Mouse (Mus musculus) stomach, postnatal 0 days (tissue): ENCODE results near the gene Ston1. TPM values are rescaled to one million over a fixed set of nuclear protein-coding genes. Genes with fewer than 3 reads are reported as not detected.

Experiments used
- ATAC-seq: fragments of 200-750 bp; cut with Nextera tagmentation; 2 replicates; pipeline ENCODE4 v1.8.0; 2017; ENCODE audit not compliant: low FRiP score, low TSS enrichment
- DNase-seq: peaks from one replicate; pipeline ENCODE4 v3.0.0-alpha.2; 2016; ENCODE audit warnings: low spot score
- H3K27ac ChIP-seq: fragments of 300-500 bp; sonication (generic); replicated peaks from 2 replicates; pipeline ENCODE4 v1.5.1; 2014; ENCODE audit warnings: mild to moderate bottlenecking, control low read depth
- H3K27me3 ChIP-seq: fragments of 300-500 bp; sonication (generic); 2 replicates; pipeline ENCODE4 v1.6.1; 2014; ENCODE audit warnings: low read length; ENCODE audit not compliant: control insufficient read depth, insufficient read depth
- H3K36me3 ChIP-seq: fragments of 300-500 bp; sonication (generic); 2 replicates; pipeline ENCODE4 v1.6.1; 2014; ENCODE audit warnings: low read length, mixed read lengths; ENCODE audit not compliant: control insufficient read depth, insufficient read depth
- H3K4me1 ChIP-seq: fragments of 300-500 bp; sonication (generic); replicated peaks from 2 replicates; pipeline ENCODE4 v1.6.1; 2014; ENCODE audit warnings: antibody characterized with exemption; ENCODE audit not compliant: control insufficient read depth, insufficient read depth
- H3K4me2 ChIP-seq: fragments of 300-500 bp; sonication (generic); replicated peaks from 2 replicates; pipeline ENCODE4 v1.6.1; 2014; ENCODE audit warnings: low read depth, mild to moderate bottlenecking, control low read depth, moderate library complexity
- H3K4me3 ChIP-seq: fragments of 300-500 bp; sonication (generic); 2 replicates; pipeline ENCODE4 v1.5.1; 2014; ENCODE audit warnings: low read depth, low read length, control low read depth
- H3K9ac ChIP-seq: fragments of 300-500 bp; sonication (generic); 2 replicates; pipeline ENCODE4 v1.6.1; 2014; ENCODE audit warnings: mild to moderate bottlenecking, low read length, control low read depth, mixed read lengths
- H3K9me3 ChIP-seq: fragments of 300-500 bp; sonication (generic); 2 replicates; pipeline ENCODE4 v1.6.1; 2016; ENCODE audit warnings: low read length; ENCODE audit not compliant: control insufficient read depth
- CTCF ChIP-seq: IDR thresholded peaks from 2 replicates; pipeline ENCODE4 v1.5.1; 2016; ENCODE audit warnings: antibody characterized with exemption, low read depth, mild to moderate bottlenecking, moderate library complexity
- EP300 ChIP-seq: optimal IDR thresholded peaks from 2 replicates; pipeline ENCODE3; 2016; ENCODE audit warnings: antibody characterized with exemption
- WGBS: fragments of 180-500 bp; shearing (Covaris S2); extraction: QIAGEN DNeasy Blood & Tissue Kit; methylation state at CpG from one replicate; pipeline ENCODE4 v1.1.7; 2014; 5-methylcytosine and 5-hydroxymethylcytosine counted together
- polyA plus RNA-seq: library from polyadenylated mRNA; unstranded; fragments of >200 nt; fragmentation: Nextera tagmentation; extraction: Ambion mirVana; gene quantifications from 2 replicates; pipeline ENCODE4 v1.2.1, GENCODE M21; 2015

Gene Ston1
- polyA plus RNA-seq, result 3.1 and 5.1 TPM in 2 replicates

DNA sequence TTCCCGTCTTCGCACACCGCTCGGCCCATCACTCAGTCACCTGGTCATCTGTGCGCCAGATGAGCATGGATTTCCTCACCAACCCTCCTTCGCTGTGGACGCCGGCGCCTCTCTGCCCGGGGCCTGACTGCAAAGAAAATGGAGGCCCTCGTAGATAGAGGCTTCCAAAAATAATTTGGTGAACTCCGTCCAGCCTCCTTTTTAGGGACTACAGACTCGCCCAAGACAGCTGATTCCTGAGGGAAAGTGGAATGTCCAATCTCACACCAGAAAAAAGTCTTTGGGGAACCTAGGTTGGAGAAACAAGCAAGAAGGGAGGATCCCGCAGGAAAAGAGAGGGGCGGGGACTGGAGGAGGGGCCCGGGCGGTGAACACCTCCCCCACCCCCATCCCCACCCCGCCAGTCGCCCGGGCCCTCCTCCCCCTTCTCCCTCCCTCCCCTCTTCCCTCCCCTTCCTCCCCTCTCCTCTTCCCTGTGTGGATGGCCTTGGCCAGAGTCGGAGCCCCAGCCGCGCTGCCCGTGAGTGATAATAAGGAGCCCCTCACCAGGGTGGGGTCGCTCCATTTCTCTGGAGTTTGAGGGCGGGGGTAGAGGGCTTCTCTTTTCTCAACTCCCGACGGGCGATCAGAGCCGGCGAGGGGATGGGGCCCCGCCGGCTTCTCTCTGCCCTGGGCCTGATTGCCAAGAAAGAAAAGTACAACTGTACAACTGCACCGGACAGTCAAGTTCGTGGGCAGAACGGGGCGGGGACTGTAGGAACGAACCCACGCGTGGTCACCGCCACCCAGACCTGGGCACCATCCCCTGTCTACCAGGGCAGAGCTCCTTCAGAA, at the start of gene Ston1:
Gene Ston1 (plus strand): TSS at position 463 of the 834 bp plus-strand sequence.
- Histone ChIP-seq H3K27ac (peak within 1 kb of the TSS; percentile 81), H3K4me1 (peaks cover 5% of the 10 kb centered on the region; the same call in 1 of the 2 replicates), H3K4me2 (peak within 1 kb of the TSS; percentile 80), H3K9me3 (no peaks in the 10 kb centered on the region), H3K27me3 (no peaks in the 10 kb centered on the region), H3K9ac (peak within 1 kb of the TSS; percentile 79), H3K36me3 (no peaks in the 10 kb centered on the region), H3K4me3 (peak within 1 kb of the TSS; percentile 57)
- 2% methylated on average over 33 of the region's 41 CpGs for WGBS
- peak; percentile 90 for ATAC-seq
- no peak for TF ChIP-seq CTCF
- no peak for TF ChIP-seq EP300
- DNase-seq, result peak; percentile 84

DNA sequence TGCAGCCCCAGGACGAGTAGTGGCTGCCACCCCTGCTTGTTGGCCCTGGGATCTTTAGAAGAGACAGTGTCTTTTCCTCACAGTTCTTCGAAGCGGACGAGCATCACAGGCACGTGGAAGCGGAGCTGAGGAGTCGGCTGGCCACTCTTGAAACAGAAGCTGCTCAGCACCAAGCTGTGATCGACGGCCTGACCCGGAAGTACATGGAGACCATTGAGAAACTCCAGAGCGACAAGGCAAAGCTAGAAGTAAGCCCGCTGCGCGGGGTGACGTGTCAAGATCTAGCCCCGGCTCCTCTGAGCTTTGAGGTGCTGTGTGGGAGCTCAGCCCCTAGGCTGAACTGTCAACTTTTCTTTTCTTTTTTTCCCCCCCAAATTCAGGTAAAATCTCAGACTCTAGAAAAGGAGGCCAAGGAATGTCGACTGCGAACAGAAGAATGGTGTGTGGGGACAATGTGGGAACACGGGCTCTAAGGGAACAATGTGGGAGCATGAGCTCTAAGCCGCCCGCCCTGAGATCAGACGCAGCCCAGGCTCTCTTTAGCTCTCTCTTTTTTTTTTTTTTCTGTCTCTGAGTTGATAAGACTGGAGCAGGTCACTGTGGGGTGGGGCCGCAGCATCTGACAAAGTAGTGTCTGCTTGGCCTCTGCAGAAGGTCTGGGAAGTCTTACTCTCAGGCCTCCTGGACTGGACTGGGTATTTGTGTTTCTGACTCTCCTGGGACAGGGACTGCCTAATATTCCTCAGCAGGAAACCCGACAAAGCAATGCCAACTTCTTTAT, 47.9 kb upstream of the Ston1 start:
- Histone ChIP-seq H3K36me3 (peaks cover 7% of the 10 kb centered on the region; the same call in 1 of the 2 replicates), H3K4me2 (no peak overlapping the region), H3K4me1 (no peaks in the 10 kb centered on the region), H3K9ac (no peak overlapping the region), H3K27me3 (no peaks in the 10 kb centered on the region), H3K4me3 (no peak overlapping the region), H3K27ac (no peak overlapping the region), H3K9me3 (no peaks in the 10 kb centered on the region)
- ATAC-seq (no peak), DNase-seq (no peak)
- no peak for TF ChIP-seq EP300
- TF ChIP-seq CTCF, result no peak
- WGBS, result 84% methylated on average over 24 of the region's 24 CpGs

DNA sequence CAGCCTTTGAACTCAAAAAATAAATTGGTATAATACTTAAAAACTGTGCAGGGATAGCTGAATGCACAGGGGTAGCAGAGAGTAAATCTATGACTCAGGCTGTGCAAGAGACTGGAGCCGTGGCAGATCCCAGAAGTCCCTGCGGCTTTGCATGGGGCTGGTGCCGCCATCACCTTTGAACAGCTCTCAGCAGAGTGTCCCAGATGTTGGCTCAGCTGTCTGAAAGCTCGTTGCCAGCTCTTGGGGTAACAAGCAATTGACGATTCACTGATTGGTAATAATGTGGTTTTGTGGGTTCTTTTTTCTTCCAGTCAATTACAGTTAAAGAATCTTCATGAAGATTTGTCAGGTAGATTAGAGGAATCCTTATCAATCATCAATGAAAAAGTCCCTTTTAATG, 47.1 kb upstream of the Ston1 start:
- WGBS, result 82% methylated on average over 5 of the region's 5 CpGs
- no peak for TF ChIP-seq EP300
- no peak for TF ChIP-seq CTCF
- H3K4me1 ChIP-seq, result no peaks in the 10 kb centered on the region
- DNase-seq, result no peak
- ATAC-seq, result no peak
- H3K4me3 ChIP-seq, result no peak overlapping the region
- no peak overlapping the region for H3K27ac ChIP-seq
- H3K27me3 ChIP-seq, result no peaks in the 10 kb centered on the region
- H3K9ac ChIP-seq, result no peak overlapping the region
- H3K9me3 ChIP-seq, result no peaks in the 10 kb centered on the region
- peaks cover 7% of the 10 kb centered on the region; the same call in 1 of the 2 replicates for H3K36me3 ChIP-seq
- H3K4me2 ChIP-seq, result no peak overlapping the region

DNA sequence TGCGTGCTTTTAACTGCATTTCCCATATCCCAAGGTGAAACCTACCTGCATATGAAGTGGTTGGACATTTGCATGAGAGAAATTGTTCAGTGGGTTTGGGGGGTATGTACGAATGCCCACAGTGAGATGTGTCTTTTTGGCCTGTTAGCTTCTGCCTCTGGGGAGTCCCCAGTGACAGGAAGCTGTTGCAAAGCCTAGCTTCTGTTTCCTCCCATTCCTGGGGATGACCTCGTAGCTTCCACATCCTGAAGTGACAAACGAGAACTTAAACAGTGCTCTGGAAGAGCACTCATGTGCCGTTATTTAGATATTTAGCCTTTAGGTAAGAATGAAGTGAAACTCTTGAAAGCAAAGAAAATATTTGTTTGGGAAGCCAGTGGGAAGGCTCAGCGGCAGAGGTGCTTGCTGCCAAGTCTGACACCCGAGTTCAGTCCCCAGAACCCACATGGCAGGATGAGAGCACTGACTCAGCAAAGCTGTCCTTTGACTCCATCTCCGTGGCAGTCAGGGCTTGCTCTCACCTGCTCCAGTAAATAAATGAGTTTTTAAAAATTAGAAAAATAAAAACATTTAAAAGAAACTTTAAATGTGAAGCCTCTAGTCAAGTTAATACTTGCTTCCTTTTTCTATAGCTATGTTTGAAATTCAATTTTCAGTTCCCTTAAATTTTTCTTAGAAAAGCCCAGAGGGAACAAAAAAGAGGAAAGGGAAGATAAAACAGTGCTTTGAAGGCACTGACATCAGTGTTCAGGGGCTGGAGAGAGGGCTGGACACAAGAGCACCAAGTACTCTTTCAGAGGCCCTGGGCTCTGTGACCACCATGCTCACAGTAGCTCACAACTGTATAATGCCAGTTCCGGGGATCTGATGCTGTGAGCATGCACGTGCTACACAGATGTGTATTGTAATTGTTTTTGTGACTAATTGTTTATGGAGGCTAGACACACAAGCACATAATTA, 46.2 kb upstream of the Ston1 start:
- Histone ChIP-seq H3K9me3 (no peaks in the 10 kb centered on the region), H3K27me3 (no peaks in the 10 kb centered on the region), H3K27ac (no peak overlapping the region), H3K4me3 (no peak overlapping the region), H3K36me3 (peaks cover 12% of the 10 kb centered on the region; the same call in 1 of the 2 replicates), H3K4me1 (no peaks in the 10 kb centered on the region), H3K4me2 (no peak overlapping the region), H3K9ac (no peak overlapping the region)
- no peak for DNase-seq
- 50% methylated on average over 10 of the region's 10 CpGs for WGBS
- no peak for ATAC-seq
- TF ChIP-seq CTCF (no peak), EP300 (no peak)

DNA sequence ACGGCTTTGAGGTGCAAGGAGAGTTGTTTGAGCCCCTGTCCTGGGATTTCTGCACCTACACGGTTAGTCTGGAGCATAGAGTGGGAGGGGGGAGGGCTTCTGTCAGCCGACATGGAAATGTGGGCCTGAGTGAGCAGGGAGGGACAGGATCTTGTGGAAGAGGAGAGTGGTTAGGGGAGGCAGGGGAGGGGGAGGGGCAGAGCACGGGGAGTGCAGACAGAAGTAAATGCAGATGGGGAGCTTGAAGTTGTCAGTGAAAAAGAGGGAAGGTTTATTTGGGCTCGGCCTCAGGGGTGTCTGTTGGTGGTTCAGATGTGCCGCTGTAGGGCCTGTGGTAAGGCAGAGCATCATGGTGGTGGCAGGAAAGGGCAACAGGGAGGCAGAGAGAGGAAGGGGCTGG, 44.9 kb upstream of the Ston1 start:
- TF ChIP-seq EP300 (no peak), CTCF (no peak)
- Histone ChIP-seq H3K4me1 (no peaks in the 10 kb centered on the region), H3K4me3 (no peak overlapping the region), H3K9ac (no peak overlapping the region), H3K36me3 (peaks cover 11% of the 10 kb centered on the region; the same call in 1 of the 2 replicates), H3K9me3 (no peaks in the 10 kb centered on the region), H3K27me3 (no peaks in the 10 kb centered on the region), H3K4me2 (no peak overlapping the region), H3K27ac (no peak overlapping the region)
- WGBS, result 42% methylated on average over 6 of the region's 6 CpGs
- ATAC-seq (no peak), DNase-seq (no peak)
